Mouse (Mus musculus) urinary bladder, adult 2 months (tissue): Measurements from ENCODE around the gene Dip2c. TPM values are rescaled to one million over a fixed set of nuclear protein-coding genes. Genes with fewer than 3 reads are reported as not detected.

ENCODE experiments used
- DNase-seq: peaks from one replicate; pipeline ENCODE4 v3.0.0; 2022; ENCODE audit warnings: low spot score
- polyA plus RNA-seq: library from polyadenylated mRNA; depleted of rRNA; stranded (reverse); fragments of >200 nt; gene quantifications from 2 replicates; pipeline ENCODE4 v1.2.3, GENCODE M21; 2012

Gene Dip2c
- polyA plus RNA-seq, 1 experiment: 14.8 TPM

- no peak for DNase-seq
These were observed 148.1 kb downstream of the Dip2c start for GRCm38 (mm10) chr13:9424434-9424833.

- DNase-seq: no peak
These were observed 149.9 kb downstream of the Dip2c start for GRCm38 (mm10) chr13:9426267-9426666.

- no peak for DNase-seq
These were observed 150.5 kb downstream of the Dip2c start for GRCm38 (mm10) chr13:9426779-9427178.

- DNase-seq: no peak
These were observed 153.6 kb downstream of the Dip2c start for GRCm38 (mm10) chr13:9429884-9430283.

GRCm38 (mm10) chr13:9430724-9431123 lies 154.4 kb downstream of the Dip2c start:
- DNase-seq: no peak

GRCm38 (mm10) chr13:9431441-9431840 lies 155.1 kb downstream of the Dip2c start:
- no peak for DNase-seq

- no peak for DNase-seq
These were observed 166.7 kb downstream of the Dip2c start for GRCm38 (mm10) chr13:9443066-9443465.

GRCm38 (mm10) chr13:9445533-9446294 lies 169.4 kb downstream of the Dip2c start:
- no peak for DNase-seq

GRCm38 (mm10) chr13:9446448-9447115 lies 170.3 kb downstream of the Dip2c start:
- no peak for DNase-seq

- DNase-seq: no peak
These were observed 173.9 kb downstream of the Dip2c start for GRCm38 (mm10) chr13:9450276-9450675.

- no peak for DNase-seq
These were observed 175.6 kb downstream of the Dip2c start for GRCm38 (mm10) chr13:9451952-9452351.

GRCm38 (mm10) chr13:9454426-9455177 lies 178.3 kb downstream of the Dip2c start:
- DNase-seq: no peak

- DNase-seq: no peak
These were observed 179.7 kb downstream of the Dip2c start for GRCm38 (mm10) chr13:9455979-9456378.

GRCm38 (mm10) chr13:9457420-9458308 lies 181.3 kb downstream of the Dip2c start:
- no peak for DNase-seq

GRCm38 (mm10) chr13:9464457-9464856 lies 188.1 kb downstream of the Dip2c start:
- DNase-seq: no peak

- no peak for DNase-seq
These were observed 190.9 kb downstream of the Dip2c start for GRCm38 (mm10) chr13:9467216-9467615.

GRCm38 (mm10) chr13:9473383-9473782 lies 197.1 kb downstream of the Dip2c start:
- DNase-seq: no peak

- no peak for DNase-seq
These were observed 205.4 kb downstream of the Dip2c start for GRCm38 (mm10) chr13:9481722-9482121.

GRCm38 (mm10) chr13:9489696-9490095 lies 213.4 kb downstream of the Dip2c start:
- DNase-seq: no peak

GRCm38 (mm10) chr13:9494726-9495125 lies 218.4 kb downstream of the Dip2c start:
- DNase-seq: no peak

- DNase-seq: no peak
These were observed 228.0 kb downstream of the Dip2c start for GRCm38 (mm10) chr13:9504118-9504856.
